Mouse (Mus musculus): ENCODE results near the gene Gm10799. TPM values are rescaled to one million over a fixed set of nuclear protein-coding genes. Genes with fewer than 3 reads are reported as not detected.

The Gm10799 gene
- polyA plus RNA-seq, 2 experiments, result not detected

GRCm38 (mm10) chr2:104035595-104035994, 32.8 kb downstream of the Gm10799 start:
- TF ChIP-seq CTCF (IDR thresholded peaks at IDR 0.05; ENCODE audit: low read depth) (no peak), EP300 (IDR thresholded peaks at IDR 0.05; ENCODE audit: low read depth) (no peak)
- ATAC-seq (ENCODE audit: insufficient read depth), result no peak
- no peak overlapping the region for H3K9ac ChIP-seq (replicated peaks)
- H3K27ac ChIP-seq, result no peak overlapping the region
- H3K27me3 ChIP-seq (ENCODE audit: control insufficient read depth, insufficient read depth, low read length), result no peaks in the 10 kb centered on the region
- peaks cover 0 to 4% of the 10 kb centered on the region in 2 experiments; a peak in 2 of 4 replicates for H3K4me1 ChIP-seq (replicated peaks; ENCODE audit: control insufficient read depth in 2 of 2, insufficient read depth in 2 of 2, low read length in 1 of 2)
- DNase-seq (ENCODE audit: low read depth in 3 of 3, low spot score in 3 of 3), result no peak
- 81% methylated on average over 6 of the region's 6 CpGs for WGBS (ENCODE audit: insufficient replicate concordance)
- H3K9me3 ChIP-seq (ENCODE audit: control insufficient read depth, low read length), result no peaks in the 10 kb centered on the region
- no peak overlapping the region for H3K4me2 ChIP-seq (ENCODE audit: low read depth)
- H3K4me3 ChIP-seq (ENCODE audit: insufficient read depth in 1 of 2, low read depth in 2 of 2, low read length in 2 of 2), result no peak overlapping the region
- peaks cover 65% of the 10 kb centered on the region for H3K36me3 ChIP-seq (replicated peaks; ENCODE audit: control insufficient read depth, insufficient read depth, low read depth)

GRCm38 (mm10) chr2:104034832-104035472, 33.4 kb downstream of the Gm10799 start:
- H3K4me2 ChIP-seq (ENCODE audit: low read depth), result no peak overlapping the region
- 31% methylated on average over 3 of the region's 3 CpGs for WGBS (ENCODE audit: insufficient replicate concordance)
- peaks cover 3 to 5% of the 10 kb centered on the region in 2 experiments; a peak in 2 of 4 replicates for H3K4me1 ChIP-seq (replicated peaks; ENCODE audit: control insufficient read depth in 2 of 2, insufficient read depth in 2 of 2, low read length in 1 of 2)
- DNase-seq (ENCODE audit: low read depth in 3 of 3, low spot score in 3 of 3) (peak; percentile 53 to 68 (median 56)), ATAC-seq (ENCODE audit: insufficient read depth) (peak; percentile 41)
- H3K36me3 ChIP-seq (replicated peaks; ENCODE audit: control insufficient read depth, insufficient read depth, low read depth), result peaks cover 60% of the 10 kb centered on the region
- no peak overlapping the region for H3K27ac ChIP-seq
- TF ChIP-seq EP300 (IDR thresholded peaks at IDR 0.05; ENCODE audit: low read depth) (no peak; the same call in 1 of the 2 replicates), CTCF (IDR thresholded peaks at IDR 0.05; ENCODE audit: low read depth) (peak; percentile 93)
- no peak overlapping the region for H3K4me3 ChIP-seq (ENCODE audit: insufficient read depth in 1 of 2, low read depth in 2 of 2, low read length in 2 of 2)
- no peaks in the 10 kb centered on the region for H3K9me3 ChIP-seq (ENCODE audit: control insufficient read depth, low read length)
- no peak overlapping the region for H3K9ac ChIP-seq (replicated peaks)
- no peaks in the 10 kb centered on the region for H3K27me3 ChIP-seq (ENCODE audit: control insufficient read depth, insufficient read depth, low read length)

GRCm38 (mm10) chr2:104032056-104032455, 36.3 kb downstream of the Gm10799 start:
- WGBS (ENCODE audit: insufficient replicate concordance), result 85% methylated on average over 3 of the region's 3 CpGs
- no peak overlapping the region for H3K27ac ChIP-seq
- H3K4me1 ChIP-seq (replicated peaks; ENCODE audit: control insufficient read depth in 2 of 2, insufficient read depth in 2 of 2, low read length in 1 of 2), result peaks cover 14 to 17% of the 10 kb centered on the region in 2 experiments
- no peak overlapping the region for H3K4me2 ChIP-seq (ENCODE audit: low read depth)
- H3K9me3 ChIP-seq (ENCODE audit: control insufficient read depth, low read length), result no peaks in the 10 kb centered on the region
- ATAC-seq (ENCODE audit: insufficient read depth), result no peak
- no peaks in the 10 kb centered on the region for H3K27me3 ChIP-seq (ENCODE audit: control insufficient read depth, insufficient read depth, low read length)
- no peak for TF ChIP-seq EP300 (IDR thresholded peaks at IDR 0.05; ENCODE audit: low read depth)
- TF ChIP-seq CTCF (IDR thresholded peaks at IDR 0.05; ENCODE audit: low read depth), result no peak
- no peak overlapping the region for H3K9ac ChIP-seq (replicated peaks)
- H3K36me3 ChIP-seq (replicated peaks; ENCODE audit: control insufficient read depth, insufficient read depth, low read depth), result peaks cover 43% of the 10 kb centered on the region
- no peak for DNase-seq (ENCODE audit: low read depth in 3 of 3, low spot score in 3 of 3)
- H3K4me3 ChIP-seq (ENCODE audit: insufficient read depth in 1 of 2, low read depth in 2 of 2, low read length in 2 of 2), result no peak overlapping the region

- Histone ChIP-seq H3K27me3 (ENCODE audit: control insufficient read depth, insufficient read depth, low read length) (no peaks in the 10 kb centered on the region), H3K9ac (replicated peaks) (0 out of 2 replicates have a peak overlapping the region, but pooled peaks have one; percentile 7), H3K9me3 (ENCODE audit: control insufficient read depth, low read length) (no peaks in the 10 kb centered on the region), H3K4me3 (ENCODE audit: insufficient read depth in 1 of 2, low read depth in 2 of 2, low read length in 2 of 2) (no peak overlapping the region), H3K36me3 (replicated peaks; ENCODE audit: control insufficient read depth, insufficient read depth, low read depth) (peaks cover 29% of the 10 kb centered on the region), H3K4me2 (ENCODE audit: low read depth) (peak overlapping the region; percentile 77), H3K27ac (no peak overlapping the region), H3K4me1 (replicated peaks; ENCODE audit: control insufficient read depth in 2 of 2, insufficient read depth in 2 of 2, low read length in 1 of 2) (peaks cover 14 to 17% of the 10 kb centered on the region in 2 experiments)
- DNase-seq (ENCODE audit: low read depth in 3 of 3, low spot score in 3 of 3) (no peak), ATAC-seq (ENCODE audit: insufficient read depth) (no peak)
- WGBS (ENCODE audit: insufficient replicate concordance), result 71% methylated on average over 3 of the region's 3 CpGs
- TF ChIP-seq EP300 (IDR thresholded peaks at IDR 0.05; ENCODE audit: low read depth), result no peak
- no peak for TF ChIP-seq CTCF (IDR thresholded peaks at IDR 0.05; ENCODE audit: low read depth)
These were observed 38.0 kb downstream of the Gm10799 start for GRCm38 (mm10) chr2:104030381-104030780.

GRCm38 (mm10) chr2:104029074-104029473, 39.3 kb downstream of the Gm10799 start:
- peak; percentile 55 to 59 (median 58) for DNase-seq (ENCODE audit: low read depth in 3 of 3, low spot score in 3 of 3)
- WGBS (ENCODE audit: insufficient replicate concordance), result 8% methylated on average over 2 of the region's 2 CpGs
- H3K9ac ChIP-seq (replicated peaks), result peak overlapping the region; percentile 94

More at GRCm38 (mm10) chr2:104029074-104029473, 39.3 kb downstream of the Gm10799 start:
- no peak for TF ChIP-seq CTCF (IDR thresholded peaks at IDR 0.05; ENCODE audit: low read depth)
- peak; percentile 82 for TF ChIP-seq EP300 (IDR thresholded peaks at IDR 0.05; ENCODE audit: low read depth)
- Histone ChIP-seq H3K36me3 (replicated peaks; ENCODE audit: control insufficient read depth, insufficient read depth, low read depth) (peaks cover 18% of the 10 kb centered on the region), H3K9me3 (ENCODE audit: control insufficient read depth, low read length) (no peaks in the 10 kb centered on the region), H3K27me3 (ENCODE audit: control insufficient read depth, insufficient read depth, low read length) (no peaks in the 10 kb centered on the region), H3K4me3 (ENCODE audit: insufficient read depth in 1 of 2, low read depth in 2 of 2, low read length in 2 of 2) (peak overlapping the region; percentile 82 to 91), H3K4me2 (ENCODE audit: low read depth) (peak overlapping the region; percentile 77), H3K4me1 (replicated peaks; ENCODE audit: control insufficient read depth in 2 of 2, insufficient read depth in 2 of 2, low read length in 1 of 2) (peaks cover 14 to 17% of the 10 kb centered on the region in 2 experiments), H3K27ac (peak overlapping the region; percentile 80)
- peak; percentile 65 for ATAC-seq (ENCODE audit: insufficient read depth)

Measured in liver, embryonic 14.5 days (tissue).